Mouse (Mus musculus) CD4-positive, CD25-positive, alpha-beta regulatory T cell, adult 2 months (primary cell): ENCODE measurements around the gene Nat8f2.

Experiments
- DNase-seq: peaks from one replicate; pipeline ENCODE4 v3.0.0-alpha.2; 2012; ENCODE audit warnings: low read depth, low spot score

Gene Nat8f2

DNA sequence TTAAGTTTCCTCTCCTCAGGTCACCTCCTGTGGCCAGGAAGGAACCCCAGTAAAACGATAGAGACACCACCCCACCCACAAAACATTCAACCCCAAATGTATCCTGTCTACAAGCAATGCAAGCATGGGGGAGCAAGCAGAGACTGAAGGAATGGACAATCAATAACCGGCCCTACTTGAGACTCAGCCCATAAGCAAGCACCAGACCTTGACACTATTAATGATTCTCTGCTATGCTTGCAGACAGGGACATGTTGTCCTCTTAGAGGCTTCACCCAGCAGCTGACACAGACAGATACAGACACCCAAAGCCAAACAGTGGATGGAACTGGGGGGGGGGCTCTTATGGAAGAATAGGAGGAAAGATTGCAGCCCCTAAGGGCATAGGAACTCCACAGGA is 43.1 kb downstream of the Nat8f2 start:
- no peak for DNase-seq

DNA sequence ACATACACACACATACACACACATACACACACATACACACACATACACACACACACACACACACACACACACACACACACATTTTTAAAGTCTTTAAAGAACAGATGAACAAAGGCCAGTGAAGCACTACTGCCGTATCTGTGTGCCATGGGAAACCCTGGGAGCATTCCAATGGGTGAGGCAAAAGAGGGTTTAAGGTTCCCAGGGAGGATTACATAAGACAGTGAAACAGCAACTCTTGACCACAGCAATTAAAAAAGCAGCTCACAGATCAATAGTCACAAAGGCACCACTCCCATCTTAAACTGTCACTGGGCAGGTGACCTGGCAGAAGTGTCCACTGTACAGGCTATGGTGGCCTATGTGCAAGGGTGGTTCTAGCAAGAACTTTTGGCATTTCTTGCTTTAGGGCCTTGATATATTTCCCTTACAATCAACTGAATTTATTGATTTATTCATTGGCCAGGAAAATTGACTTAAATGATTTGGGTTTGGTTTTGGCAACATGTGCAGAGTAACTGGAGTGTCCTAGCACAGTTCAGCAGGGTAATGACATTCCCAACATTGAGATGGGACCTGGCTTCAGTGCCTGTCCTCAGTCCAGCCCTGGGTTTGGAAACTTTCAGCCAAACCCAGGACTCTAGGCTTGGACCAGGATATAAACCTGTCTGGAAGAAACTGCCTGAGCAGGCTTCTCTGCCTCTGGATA is 45.4 kb downstream of the Nat8f2 start:
- DNase-seq, result no peak

DNA sequence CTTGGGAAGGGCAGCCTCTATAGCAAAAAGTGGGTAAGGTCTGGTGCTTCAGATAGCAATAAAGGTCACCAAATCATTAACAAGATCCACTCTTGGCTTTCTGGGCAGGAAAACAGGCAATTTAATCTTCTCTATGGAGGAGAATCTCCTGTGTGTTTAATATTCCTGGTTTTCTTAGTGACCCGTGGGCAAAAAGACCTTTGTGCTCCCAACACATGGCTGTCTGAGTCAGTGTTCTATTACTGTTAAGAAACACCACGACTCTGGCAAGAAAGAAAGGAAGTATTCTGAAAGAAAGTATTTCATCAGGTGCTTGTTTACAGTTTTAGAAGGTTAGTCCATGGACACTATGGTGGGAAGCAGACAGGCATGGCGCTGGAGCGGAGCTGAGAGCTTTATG is 46.7 kb downstream of the Nat8f2 start:
- no peak for DNase-seq

DNA sequence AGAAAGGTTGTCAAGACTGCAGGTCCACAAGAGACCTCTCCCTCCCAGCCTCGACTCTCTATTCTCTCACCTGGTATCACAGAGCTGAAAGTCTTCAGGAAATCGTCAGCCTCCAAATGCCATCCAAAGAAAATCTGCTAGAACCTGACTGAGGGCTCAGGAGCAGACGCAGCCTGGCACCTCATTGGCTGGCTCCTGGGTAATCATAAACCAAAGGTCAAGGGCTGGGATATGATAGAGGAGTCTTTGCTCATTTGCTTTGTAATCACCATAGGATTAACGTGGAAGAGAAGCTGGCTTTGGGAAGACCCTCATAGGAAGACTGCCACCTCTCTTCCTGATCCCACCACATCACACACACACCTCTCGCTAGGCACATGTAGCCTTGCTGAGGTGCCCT is 48.1 kb downstream of the Nat8f2 start, which contains the start of the genes Nat8f6 and Nat8f5:
TSS of gene Nat8f6 (minus strand) at position 118 of the 400 bp plus-strand sequence.
TSS of gene Nat8f5 (minus strand) at position 136 of the 400 bp plus-strand sequence.
- DNase-seq, result no peak

DNA sequence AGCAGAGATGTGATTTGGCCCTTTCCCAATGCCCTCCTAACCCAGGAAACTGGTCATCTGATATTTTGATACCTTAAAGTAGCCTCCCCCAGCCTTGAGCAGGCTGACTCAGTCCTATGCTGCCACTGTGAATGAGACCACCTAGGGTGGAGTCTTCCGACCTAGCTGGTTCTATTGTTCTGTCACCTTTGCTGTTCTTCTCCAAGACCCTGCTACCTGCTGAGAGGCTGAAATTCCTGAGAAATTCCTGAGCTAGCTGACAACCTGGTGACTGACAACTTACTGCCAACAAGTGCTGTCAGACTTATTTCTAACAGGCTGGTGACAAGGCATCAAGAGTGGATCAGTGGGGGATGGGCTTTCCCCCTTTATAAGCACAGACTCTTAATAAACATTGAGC is 50.6 kb downstream of the Nat8f2 start:
- DNase-seq, result no peak
